Mouse (Mus musculus) lung, postnatal 0 days (tissue): ENCODE results near the gene Guca2a.

Source experiments
- CTCF ChIP-seq: IDR thresholded peaks from 2 replicates; pipeline ENCODE4 v1.5.1; 2016; ENCODE audit warnings: antibody characterized with exemption, mild to moderate bottlenecking
- EP300 ChIP-seq: IDR thresholded peaks from 2 replicates; pipeline ENCODE4 v1.6.1; 2016; ENCODE audit warnings: antibody characterized with exemption, mild to moderate bottlenecking, control low read depth

GRCm38 (mm10) chr4:119609488-119609887 lies 28.0 kb upstream of the Guca2a start:
- TF ChIP-seq CTCF (no peak), EP300 (no peak)
